Mouse (Mus musculus): ENCODE measurements around the gene Sept9. TPM values are rescaled to one million over a fixed set of nuclear protein-coding genes. Genes with fewer than 3 reads are reported as not detected.
"Not testable (repeated sequence)": the region's sequence is repeated elsewhere in the genome, so short reads cannot be mapped to it uniquely, and the experiment has no call there.

Sept9 gene
- total RNA-seq, 2 experiments from 2014 or later: 62.1 to 70.5 TPM

- intact Hi-C loops (cut with DNase I): loop anchor here (5.0 kb wide), 1 partner anchor 42 kb away; no protein-coding TSS in a partner anchor
- peak in 1 of 2 experiments; percentile 40 for DNase-seq (ENCODE audit: low spot score in 2 of 2)
Observed at GRCm38 (mm10) chr11:117315309-117315708, 115.8 kb downstream of the Sept9 start.

GRCm38 (mm10) chr11:117316441-117317331 lies 117.2 kb downstream of the Sept9 start:
- intact Hi-C loops (cut with DNase I): loop anchor here (5.0 kb wide), 1 partner anchor 41 kb away; no protein-coding TSS in a partner anchor
- no peak for DNase-seq (ENCODE audit: low spot score in 2 of 2)

- peak; percentile 48 to 65 for DNase-seq (ENCODE audit: low spot score in 2 of 2)
- intact Hi-C loops (cut with DNase I): loop anchor here (5.0 kb wide), 1 partner anchor 40 kb away; no protein-coding TSS in a partner anchor
Observed at GRCm38 (mm10) chr11:117317429-117318101, 118.1 kb downstream of the Sept9 start.

DNA sequence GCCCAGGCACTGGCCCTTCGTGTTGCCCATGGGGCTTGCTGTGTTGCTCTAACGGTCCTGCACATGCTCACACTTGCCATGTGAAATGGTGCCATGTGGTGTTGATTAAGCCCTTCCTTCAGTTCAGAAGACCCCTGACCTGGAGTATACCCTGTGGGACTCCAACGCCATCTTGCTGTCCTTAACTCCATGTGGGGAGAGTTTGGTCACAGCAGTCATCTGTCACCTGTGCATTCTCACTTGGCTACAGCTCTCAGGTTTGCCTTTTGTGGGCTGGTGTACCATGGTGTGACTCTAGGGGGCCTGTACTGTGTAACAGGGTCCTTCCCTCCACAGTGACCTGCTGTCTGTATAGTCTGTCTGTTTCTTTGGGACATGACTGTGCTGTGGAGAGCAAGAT lies 118.7 kb downstream of the Sept9 start:
- DNase-seq (ENCODE audit: low spot score in 2 of 2): no peak
- intact Hi-C loops (cut with DNase I): loop anchor here (5.0 kb wide), 1 partner anchor 39 kb away; no protein-coding TSS in a partner anchor

DNA sequence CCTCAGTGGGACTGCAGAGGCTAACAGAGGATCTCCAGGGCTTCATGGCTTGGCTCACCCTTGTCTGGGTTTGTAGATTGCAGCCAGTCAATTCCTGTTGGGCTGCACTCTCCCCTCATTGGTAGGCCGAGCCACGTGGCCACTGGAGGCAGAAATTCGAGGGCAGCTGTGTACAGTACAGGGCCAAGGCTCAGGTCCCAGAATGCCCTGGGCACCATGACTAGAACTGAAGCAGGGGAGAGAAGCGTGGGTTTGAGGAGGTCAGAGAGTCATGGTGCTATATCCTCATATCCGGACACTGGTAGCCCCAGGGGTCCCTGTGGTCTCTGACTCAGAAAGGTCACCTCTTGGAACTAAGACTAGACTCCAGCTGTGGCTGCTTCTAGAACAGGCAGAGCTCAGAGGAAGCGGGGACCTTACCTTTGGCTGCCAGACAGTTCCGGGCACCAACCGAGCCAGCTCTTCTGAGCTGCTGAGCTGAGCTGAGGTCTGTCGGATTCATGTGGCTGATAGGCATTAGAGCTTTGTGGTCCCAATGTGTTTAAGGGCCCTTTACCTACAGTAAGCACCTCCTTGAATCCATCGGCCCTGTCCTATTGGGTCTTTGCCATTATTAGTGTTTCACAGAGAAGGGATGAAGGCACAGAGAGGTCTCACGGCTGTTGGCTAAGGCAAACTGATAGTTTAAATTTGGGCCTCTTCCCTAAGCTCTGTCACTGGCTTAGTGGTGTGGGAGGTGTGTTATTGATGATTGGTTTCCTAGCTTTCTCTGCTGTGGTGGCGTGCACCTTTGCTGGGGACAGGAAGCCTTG lies 119.5 kb downstream of the Sept9 start:
- intact Hi-C loops (cut with DNase I): loop anchor here (5.0 kb wide), 1 partner anchor 38 kb away; no protein-coding TSS in a partner anchor
- no peak for DNase-seq (ENCODE audit: low spot score in 2 of 2)

DNA sequence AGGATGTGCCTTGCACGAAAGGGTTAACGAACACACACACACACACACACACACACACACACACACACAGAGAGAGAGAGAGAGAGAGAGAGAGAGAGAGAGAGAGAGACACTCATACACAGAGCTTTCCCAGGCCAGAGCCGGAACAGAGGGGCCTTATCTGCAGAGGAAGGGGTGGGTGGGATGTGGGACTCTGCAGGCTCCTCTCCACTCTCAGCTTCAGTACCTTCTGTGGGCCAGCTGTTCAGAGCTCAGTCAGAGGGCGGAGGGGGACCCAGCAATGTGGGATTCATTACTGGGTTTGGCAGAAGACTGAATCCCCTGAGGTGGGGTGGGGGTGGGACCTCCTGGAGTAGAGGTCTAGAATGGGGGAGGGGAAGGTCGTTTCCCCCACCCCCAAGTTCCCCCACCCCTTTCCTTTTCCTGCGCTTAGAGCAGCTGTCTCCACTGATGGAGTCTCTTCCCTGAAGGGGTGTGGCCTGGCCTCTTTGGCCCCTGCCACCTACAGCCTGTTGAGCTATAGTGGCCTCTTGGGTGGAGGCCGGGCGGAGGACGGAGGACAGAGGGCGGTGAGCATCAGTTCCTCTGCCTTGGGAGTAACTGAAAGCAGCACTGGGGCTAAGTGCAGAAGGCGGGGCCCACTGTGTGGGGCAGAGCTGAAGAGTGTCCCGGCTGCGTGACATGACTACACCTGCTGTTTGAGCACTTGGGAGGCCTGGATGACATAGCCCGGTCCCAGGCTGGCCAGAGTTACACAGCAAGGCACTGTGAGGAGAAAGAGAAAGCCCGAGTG lies 120.3 kb downstream of the Sept9 start:
- intact Hi-C loops (cut with DNase I): loop anchor here (5.0 kb wide), 1 partner anchor 38 kb away; no protein-coding TSS in a partner anchor
- DNase-seq (ENCODE audit: low spot score in 2 of 2): no peak

DNA sequence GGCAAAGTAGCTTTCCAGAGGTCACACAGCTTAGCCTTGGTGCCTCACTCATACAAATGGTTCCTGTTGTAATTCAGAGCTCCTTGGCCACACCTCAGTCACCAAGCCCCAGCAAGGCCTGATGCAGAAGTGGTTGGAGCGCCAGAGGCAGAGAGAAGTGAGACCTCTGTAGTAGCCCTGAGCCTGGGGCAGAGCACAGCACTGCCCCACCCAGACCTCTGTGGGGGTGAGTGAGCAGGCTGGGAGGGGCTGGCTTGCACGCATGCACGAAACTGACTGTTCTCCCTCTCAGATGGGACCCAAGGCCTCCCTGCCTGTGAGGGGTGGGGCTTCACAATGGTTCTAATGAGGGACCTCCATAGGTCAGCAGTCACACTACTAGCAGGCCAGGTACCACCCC lies 121.0 kb downstream of the Sept9 start:
- intact Hi-C loops (cut with DNase I): no loop called here
- no peak for DNase-seq (ENCODE audit: low spot score in 2 of 2)

DNA sequence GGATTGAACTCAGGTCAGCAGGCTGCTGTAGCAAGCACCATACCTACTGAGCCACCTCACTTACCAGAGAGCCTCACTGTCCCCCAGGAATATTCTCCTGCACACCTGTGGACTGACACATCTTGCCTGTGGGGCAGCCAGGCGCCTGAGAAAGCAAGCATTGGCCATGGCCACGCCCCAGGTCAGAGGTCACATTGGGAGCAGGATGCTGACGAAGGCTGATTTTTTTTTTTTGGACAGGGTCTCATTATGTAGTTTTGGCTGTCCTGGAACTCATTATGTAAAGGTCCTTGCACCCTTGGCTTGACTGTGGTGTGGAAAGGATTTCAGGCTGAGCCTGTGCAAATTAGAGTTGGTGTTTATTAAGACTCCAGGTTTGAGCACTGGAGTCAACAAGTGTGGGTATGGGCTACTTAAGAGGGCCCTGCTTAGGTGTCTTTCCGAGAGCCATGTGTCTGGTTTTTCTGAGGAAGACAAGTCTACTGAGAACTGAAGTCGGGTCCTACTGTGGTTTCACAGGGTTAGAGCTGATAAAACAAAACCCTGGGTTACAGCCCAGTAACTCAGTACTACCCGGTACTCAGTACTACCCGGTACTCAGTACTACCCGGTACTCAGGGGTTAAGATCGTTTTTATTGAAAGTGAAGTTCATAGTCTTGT lies 122.0 kb downstream of the Sept9 start:
- DNase-seq (ENCODE audit: low spot score in 2 of 2): no peak
- intact Hi-C loops (cut with DNase I): no loop called here

- intact Hi-C loops (cut with DNase I): no loop called here
- DNase-seq (ENCODE audit: low spot score in 2 of 2): no peak
Observed at GRCm38 (mm10) chr11:117322311-117322710, 122.8 kb downstream of the Sept9 start.

- intact Hi-C loops (cut with DNase I): no loop called here
- no peak for DNase-seq (ENCODE audit: low spot score in 2 of 2)
Observed at GRCm38 (mm10) chr11:117322730-117323579, 123.5 kb downstream of the Sept9 start.

DNA sequence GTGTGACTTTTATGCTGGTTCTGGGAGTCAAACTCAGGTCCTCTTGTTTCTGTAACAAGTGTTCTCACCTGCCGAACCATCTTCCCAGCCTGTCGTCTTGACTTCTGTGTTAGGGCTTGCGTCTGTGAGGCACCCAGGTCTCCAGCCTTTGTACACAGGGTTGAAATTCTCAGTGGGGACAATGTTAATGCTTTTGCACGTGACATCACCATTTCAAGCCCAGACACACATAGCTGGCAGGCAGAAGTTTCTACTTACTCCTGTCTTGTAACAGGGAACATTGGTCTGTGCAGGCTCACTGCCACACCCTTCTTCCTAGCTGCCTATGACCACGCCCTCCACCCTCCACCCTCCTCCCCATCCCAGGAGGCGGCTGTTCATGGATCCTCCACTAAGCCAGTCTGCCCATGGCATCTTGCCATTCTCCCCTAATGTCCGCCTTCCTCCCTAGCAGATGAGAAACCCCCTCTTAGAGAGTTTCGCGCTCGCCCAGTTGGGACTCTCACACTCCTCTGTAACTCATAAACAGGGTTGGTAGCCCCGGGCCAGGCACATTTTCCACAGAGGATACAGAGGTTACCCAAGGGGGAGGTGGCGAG lies 124.6 kb downstream of the Sept9 start:
- no peak for DNase-seq (ENCODE audit: low spot score in 2 of 2)

GRCm38 (mm10) chr11:117324718-117325117 lies 125.3 kb downstream of the Sept9 start:
- intact Hi-C loops (cut with DNase I); DNase-seq (ENCODE audit: low spot score in 2 of 2): not testable (repeated sequence)

More for the DNA sequence above, 124.6 kb downstream of the Sept9 start:
- intact Hi-C loops (cut with DNase I): no loop called here

DNA sequence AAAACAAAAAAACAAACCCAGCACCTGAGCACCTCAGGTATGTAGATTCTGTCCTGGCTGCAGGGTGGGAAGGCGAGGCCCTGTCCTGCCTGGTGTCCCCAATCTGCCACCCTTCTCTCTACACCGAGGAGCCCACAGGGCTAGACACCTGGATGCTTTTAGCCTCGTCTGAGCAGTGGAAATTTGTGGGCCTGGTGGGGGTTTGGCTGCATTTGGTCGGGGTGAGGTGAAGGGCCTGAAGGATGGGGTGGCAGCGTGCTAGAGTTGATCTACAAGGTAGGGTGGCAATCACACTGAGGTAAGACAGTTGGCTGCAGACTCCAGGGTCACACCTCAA lies 125.6 kb downstream of the Sept9 start:
- DNase-seq (ENCODE audit: low spot score in 2 of 2): no peak
- intact Hi-C loops (cut with DNase I): no loop called here

DNA sequence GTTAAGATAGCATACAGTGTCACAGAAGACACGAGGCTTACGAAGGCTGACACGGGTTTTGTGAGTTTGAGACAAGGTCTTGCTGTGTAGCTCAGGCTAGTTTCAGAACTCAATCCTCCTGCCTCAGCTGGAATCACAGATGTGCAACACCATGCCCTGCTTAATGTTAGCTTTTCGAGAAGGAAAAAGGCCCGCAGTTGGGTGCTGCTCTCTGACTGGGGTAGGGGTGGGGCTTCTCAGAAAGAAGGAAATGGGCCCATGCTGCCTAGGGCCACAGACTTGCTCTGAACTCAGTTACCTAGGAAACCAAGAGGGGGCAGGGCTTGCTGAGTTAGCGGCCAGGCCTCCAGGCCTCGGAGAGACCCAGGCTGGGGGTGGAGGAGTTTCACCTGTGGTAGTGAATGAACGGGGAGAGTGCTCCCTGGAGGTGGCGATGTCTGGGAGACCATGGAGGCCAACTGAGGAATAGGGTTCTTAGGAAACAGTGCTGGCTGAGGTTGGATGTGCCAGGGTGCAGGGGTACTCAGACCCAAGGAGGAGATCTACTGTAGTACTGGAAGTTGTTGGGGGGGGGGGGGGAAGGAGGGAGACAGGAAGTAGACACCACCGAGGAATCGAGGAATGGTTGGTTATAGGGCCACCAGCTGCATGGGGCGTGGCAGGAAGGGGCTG lies 126.1 kb downstream of the Sept9 start:
- DNase-seq (ENCODE audit: low spot score in 2 of 2): no peak
- intact Hi-C loops (cut with DNase I): no loop called here

- DNase-seq (ENCODE audit: low spot score in 2 of 2): peak; percentile 32 to 68
Observed at GRCm38 (mm10) chr11:117326140-117326725, 126.8 kb downstream of the Sept9 start.

More at GRCm38 (mm10) chr11:117326140-117326725, 126.8 kb downstream of the Sept9 start:
- intact Hi-C loops (cut with DNase I): no loop called here
